Mouse (Mus musculus) Patski (cell line): Measurements from ENCODE around the gene Anks1. TPM values are rescaled to one million over a fixed set of nuclear protein-coding genes. Genes with fewer than 3 reads are reported as not detected.

Experiments used
- ATAC-seq: fragments of 100-300 bp; one replicate; pipeline ENCODE4 v1.8.0; 2021
- CTCF ChIA-PET: fragments of 350-600 bp; sonication (Branson Sonifier 250); formaldehyde crosslinking; loops from one replicate; lab custom pipeline; 2022; ENCODE audit warnings: inconsistent platforms; lab: Charles Lee
- POLR2A ChIA-PET: fragments of 350-600 bp; sonication (Branson Sonifier 250); formaldehyde crosslinking; loops from one replicate; lab custom pipeline; 2022; ENCODE audit warnings: antibody characterized with exemption, inconsistent platforms; lab: Charles Lee
- DNase-seq: peaks from one replicate; pipeline ENCODE4 v3.0.0-alpha.2; 2011; ENCODE audit warnings: low read depth, low spot score
- H3K27me3 ChIP-seq: fragments of 371-371 bp; one replicate; pipeline ENCODE4 v1.5.1; 2021
- CTCF ChIP-seq: fragments of 100-300 bp; IDR thresholded peaks from one replicate; pipeline ENCODE4 v1.5.1; 2021
- in situ Hi-C: fragments of 300-500 bp; cut with MboI; formaldehyde crosslinking; loops from 3 replicates; pipeline ENCODE4 v1.11.1; 2018; ENCODE audit warnings: low pct_unique_long_range_greater_than_20kb, mixed read lengths
- polyA plus RNA-seq: library from polyadenylated mRNA; unstranded; gene quantifications from one replicate; pipeline ENCODE4 v1.2.3, GENCODE M21; 2021

Gene Anks1
- polyA plus RNA-seq, 1 experiment from 2014 or later, result 15.3 TPM

GRCm38 (mm10) chr17:28031281-28031941, 122.3 kb downstream of the Anks1 start:
- in situ Hi-C loops, result no loop called here
- ChIA-PET POLR2A (no interaction called here), CTCF (no interaction called here)
- no peaks in the 10 kb centered on the region for H3K27me3 ChIP-seq
- DNase-seq (no peak), ATAC-seq (no peak)
- TF ChIP-seq CTCF, result no peak

DNA sequence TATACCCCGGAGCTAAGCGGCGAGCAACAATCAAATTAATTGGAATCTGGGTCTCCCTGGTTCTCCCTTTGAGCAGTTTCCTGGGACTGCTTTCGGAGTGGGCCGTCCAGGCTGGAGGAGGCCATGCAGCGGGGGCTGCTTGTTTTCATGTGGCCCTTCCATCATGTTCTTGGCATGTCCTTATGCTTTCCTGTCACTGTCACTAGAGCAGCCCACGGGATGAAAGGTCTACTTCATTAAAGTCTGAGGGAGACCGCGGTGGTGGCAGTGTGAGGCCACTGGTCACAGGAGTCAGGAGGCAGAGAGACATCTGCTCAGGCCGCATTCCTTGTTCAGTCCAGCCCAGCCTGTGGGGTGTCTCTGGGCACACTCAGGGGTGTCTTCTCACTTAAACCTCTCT, 123.1 kb downstream of the Anks1 start:
- TF ChIP-seq CTCF, result no peak
- in situ Hi-C loops, result no loop called here
- DNase-seq (no peak), ATAC-seq (no peak)
- no peaks in the 10 kb centered on the region for H3K27me3 ChIP-seq
- CTCF ChIA-PET, result interaction anchor here (1.0 kb wide), 1 partner anchor 126 kb away, joined by 3 read pairs; no protein-coding TSS in a partner anchor
- POLR2A ChIA-PET, result no interaction called here

DNA sequence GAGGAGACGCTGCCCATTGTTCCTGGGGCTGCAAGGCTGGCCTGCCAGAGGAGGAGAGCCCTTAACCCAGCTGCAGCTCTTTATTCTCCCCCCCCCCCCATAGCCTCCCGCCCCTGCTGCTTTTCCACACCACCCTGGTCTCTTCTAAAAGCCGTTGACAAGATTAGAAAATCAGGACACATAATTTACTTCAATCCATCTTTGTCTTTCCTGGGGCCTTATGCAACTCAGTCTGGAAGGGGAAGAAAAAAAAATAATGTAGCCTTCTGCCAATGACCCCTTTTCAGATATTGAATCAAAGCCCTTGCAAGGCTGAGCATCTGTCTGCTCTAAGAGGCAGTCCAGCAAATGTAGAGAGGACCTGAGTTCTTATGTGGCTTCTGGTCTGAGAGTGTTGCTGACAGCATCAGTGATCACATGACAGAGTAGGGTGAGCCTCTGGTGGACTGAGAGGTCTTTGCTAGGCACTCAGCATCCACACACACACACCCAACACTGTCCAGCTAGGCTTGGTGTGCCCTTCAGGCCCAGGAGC, 124.0 kb downstream of the Anks1 start:
- in situ Hi-C loops, result no loop called here
- H3K27me3 ChIP-seq, result no peaks in the 10 kb centered on the region
- TF ChIP-seq CTCF, result no peak
- POLR2A ChIA-PET, result no interaction called here
- CTCF ChIA-PET, result no interaction called here
- ATAC-seq (no peak), DNase-seq (no peak)

DNA sequence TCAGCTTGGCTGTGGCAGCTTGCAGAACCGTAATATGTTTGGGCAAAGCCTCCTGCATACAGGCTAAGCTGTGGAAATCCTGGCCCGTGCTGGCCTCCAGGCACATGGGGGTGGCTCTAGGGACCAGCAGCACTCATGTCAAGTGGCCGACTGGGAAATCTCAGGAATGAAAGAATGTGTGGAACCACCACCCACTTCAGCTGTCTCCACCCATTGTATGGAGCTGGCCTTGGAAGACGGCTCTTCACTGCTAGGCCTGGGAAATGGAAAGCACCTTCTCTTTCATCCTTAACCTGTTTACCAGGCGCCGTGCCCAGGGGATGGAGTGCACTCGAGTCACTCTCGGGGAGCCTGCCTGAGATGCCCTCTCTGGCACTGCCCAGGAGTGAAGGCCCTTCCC, 125.9 kb downstream of the Anks1 start:
- in situ Hi-C loops, result no loop called here
- no peak for DNase-seq
- no peaks in the 10 kb centered on the region for H3K27me3 ChIP-seq
- ChIA-PET CTCF (no interaction called here), POLR2A (interaction anchor here (0.6 kb wide), 1 partner anchor 14 kb away, joined by 3 read pairs; no protein-coding TSS in a partner anchor)
- no peak for ATAC-seq
- TF ChIP-seq CTCF, result no peak

DNA sequence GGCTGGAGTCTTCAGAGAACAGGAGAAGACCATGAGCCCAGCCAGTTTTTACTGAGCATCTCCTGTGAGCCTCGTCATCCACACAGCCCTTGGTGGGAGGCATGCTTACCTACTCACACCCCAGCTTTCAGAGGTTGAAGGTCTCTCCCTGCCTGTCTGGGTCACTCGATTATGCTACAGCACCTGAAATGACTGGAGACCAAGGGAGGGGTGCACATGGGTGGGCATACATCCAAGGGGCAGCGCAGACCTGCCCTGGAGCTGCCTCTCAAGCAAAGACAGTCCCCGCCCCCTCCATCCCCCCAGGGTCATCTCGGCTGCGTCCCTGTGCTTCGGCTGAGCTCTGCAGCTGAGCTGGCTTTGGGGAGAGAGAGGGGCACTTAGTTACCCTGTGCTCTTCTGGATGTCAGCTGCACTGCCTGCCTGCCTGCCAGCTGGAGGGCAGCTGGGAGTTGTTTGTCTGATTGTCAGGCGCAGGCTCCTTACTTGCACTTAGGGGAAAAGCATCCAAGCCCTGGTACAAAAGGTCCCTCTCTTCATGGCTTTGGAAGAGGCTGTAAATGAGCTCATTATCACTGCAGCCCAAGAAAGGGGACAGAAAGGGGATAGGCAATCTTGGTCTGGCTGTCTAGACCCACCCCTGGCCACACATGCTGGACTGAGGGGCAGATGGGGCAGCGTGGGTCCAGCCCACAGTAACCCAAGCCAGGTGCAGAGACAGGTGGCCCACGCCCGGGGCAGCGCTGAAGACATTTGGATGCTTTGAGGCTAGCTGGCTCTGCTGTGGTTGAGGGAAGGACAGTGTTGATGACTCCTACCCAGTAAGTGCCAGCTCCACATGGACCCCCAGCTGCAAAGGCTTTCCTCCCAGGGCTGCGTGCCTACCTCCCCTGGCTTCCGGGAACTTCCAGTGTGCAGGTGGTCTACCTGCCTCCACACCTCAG, 128.0 kb downstream of the Anks1 start:
- DNase-seq (no peak), ATAC-seq (no peak)
- TF ChIP-seq CTCF, result no peak
- ChIA-PET CTCF (interaction anchor here (1.2 to 1.5 kb wide), 2 partner anchors 11 to 18 kb away, joined by 4 read pairs; no protein-coding TSS in a partner anchor), POLR2A (no interaction called here)
- in situ Hi-C loops, result no loop called here
- no peaks in the 10 kb centered on the region for H3K27me3 ChIP-seq

GRCm38 (mm10) chr17:28040620-28041019, 131.5 kb downstream of the Anks1 start:
- ATAC-seq (no peak), DNase-seq (no peak)
- no peak for TF ChIP-seq CTCF

GRCm38 (mm10) chr17:28041298-28041697, 132.2 kb downstream of the Anks1 start:
- H3K27me3 ChIP-seq, result no peaks in the 10 kb centered on the region
- ATAC-seq (no peak), DNase-seq (no peak)
- no peak for TF ChIP-seq CTCF
- POLR2A ChIA-PET, result no interaction called here
- in situ Hi-C loops, result no loop called here
- CTCF ChIA-PET, result no interaction called here

More at GRCm38 (mm10) chr17:28040620-28041019, 131.5 kb downstream of the Anks1 start:
- CTCF ChIA-PET, result no interaction called here
- in situ Hi-C loops, result no loop called here
- H3K27me3 ChIP-seq, result no peaks in the 10 kb centered on the region
- POLR2A ChIA-PET, result no interaction called here

DNA sequence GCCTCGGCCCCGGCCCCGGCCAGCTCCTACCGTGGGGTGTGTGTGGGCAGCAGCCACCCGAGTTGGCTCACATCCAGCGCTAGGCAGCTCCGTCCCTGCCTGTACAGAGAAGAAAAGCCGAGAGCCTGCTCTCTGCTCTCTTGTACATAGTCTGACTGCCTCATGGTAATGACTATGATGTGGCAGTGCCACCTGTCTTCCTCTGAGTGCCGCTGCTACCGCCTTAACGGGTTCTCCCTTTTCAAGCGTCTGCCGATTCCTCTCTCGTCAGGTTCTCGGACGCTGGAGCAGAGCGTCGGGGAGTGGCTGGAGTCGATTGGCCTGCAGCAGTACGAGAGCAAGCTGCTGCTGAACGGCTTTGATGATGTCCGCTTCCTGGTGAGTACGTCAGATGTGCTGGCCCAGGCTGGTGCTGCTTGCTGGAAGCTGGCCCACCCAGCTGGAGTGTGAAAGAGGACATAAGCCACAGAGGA, 133.2 kb downstream of the Anks1 start:
- DNase-seq (no peak), ATAC-seq (no peak)
- ChIA-PET CTCF (no interaction called here), POLR2A (no interaction called here)
- TF ChIP-seq CTCF, result no peak
- no peaks in the 10 kb centered on the region for H3K27me3 ChIP-seq
- in situ Hi-C loops, result no loop called here

- no peaks in the 10 kb centered on the region for H3K27me3 ChIP-seq
- in situ Hi-C loops, result no loop called here
- ChIA-PET POLR2A (no interaction called here), CTCF (no interaction called here)
- ATAC-seq, result no peak
- TF ChIP-seq CTCF, result no peak
- no peak for DNase-seq
Measured at GRCm38 (mm10) chr17:28047017-28047416, 137.9 kb downstream of the Anks1 start.

DNA sequence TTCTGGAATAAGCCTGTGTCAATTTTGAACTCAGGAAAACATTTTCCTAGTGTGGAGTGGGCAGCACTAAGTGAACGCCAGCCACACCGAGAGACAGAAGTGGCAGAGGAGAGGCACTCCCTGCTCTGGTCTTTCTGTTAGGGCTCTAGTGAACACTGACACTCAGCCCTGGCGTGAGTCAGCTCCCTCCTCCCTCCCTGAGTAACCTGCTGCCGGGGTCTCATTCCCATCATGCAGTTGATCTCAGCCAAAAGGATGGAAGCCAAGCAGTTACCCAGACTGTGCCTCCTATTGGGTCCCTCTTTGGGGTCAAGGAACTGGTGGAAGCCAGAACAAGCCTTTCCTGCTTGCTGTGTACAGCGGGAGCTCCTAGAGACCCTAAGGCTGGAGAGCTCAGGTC, 138.4 kb downstream of the Anks1 start:
- ChIA-PET CTCF (interaction anchor here (0.8 to 2.4 kb wide), 3 partner anchors 26 to 116 kb away, joined by 3 to 8 read pairs (median 4); no protein-coding TSS in a partner anchor), POLR2A (no interaction called here)
- DNase-seq (no peak), ATAC-seq (no peak)
- in situ Hi-C loops, result no loop called here
- no peaks in the 10 kb centered on the region for H3K27me3 ChIP-seq
- TF ChIP-seq CTCF, result no peak
